Mouse (Mus musculus) intestine, postnatal 0 days (tissue): ENCODE measurements around the gene Hdac4. TPM values are rescaled to one million over a fixed set of nuclear protein-coding genes. Genes with fewer than 3 reads are reported as not detected.

Experiments
- ATAC-seq: fragments of 200-750 bp; cut with Nextera tagmentation; 2 replicates; pipeline ENCODE4 v1.8.0; 2017; ENCODE audit warnings: mild to moderate bottlenecking, moderate TSS enrichment, moderate library complexity
- H3K27ac ChIP-seq: fragments of 300-500 bp; sonication (generic); 2 replicates; pipeline ENCODE4 v1.5.1; 2014; ENCODE audit warnings: mild to moderate bottlenecking, low read depth, low read length, moderate library complexity
- H3K27me3 ChIP-seq: fragments of 300-500 bp; sonication (generic); replicated peaks from 2 replicates; pipeline ENCODE4 v1.6.1; 2014; ENCODE audit warnings: low read length, mixed read lengths; ENCODE audit not compliant: control insufficient read depth, insufficient read depth
- H3K36me3 ChIP-seq: fragments of 300-500 bp; sonication (generic); 2 replicates; pipeline ENCODE4 v1.6.1; 2014; ENCODE audit warnings: mild to moderate bottlenecking, moderate library complexity; ENCODE audit not compliant: control insufficient read depth, insufficient read depth
- H3K4me1 ChIP-seq: fragments of 300-500 bp; sonication (generic); replicated peaks from 2 replicates; pipeline ENCODE4 v1.6.1; 2014; ENCODE audit warnings: antibody characterized with exemption, low read length, mixed read lengths; ENCODE audit not compliant: control insufficient read depth, insufficient read depth
- H3K4me2 ChIP-seq: fragments of 300-500 bp; sonication (generic); replicated peaks from 2 replicates; pipeline ENCODE4 v1.6.1; 2014; ENCODE audit warnings: low read depth, mild to moderate bottlenecking, moderate library complexity
- H3K4me3 ChIP-seq: fragments of 300-500 bp; sonication (generic); 2 replicates; pipeline ENCODE4 v1.5.1; 2014; ENCODE audit warnings: low read depth, low read length
- H3K9ac ChIP-seq: fragments of 300-500 bp; sonication (generic); 2 replicates; pipeline ENCODE4 v1.6.1; 2014; ENCODE audit warnings: mild to moderate bottlenecking, low read depth, low read length
- H3K9me3 ChIP-seq: fragments of 300-500 bp; sonication (generic); 2 replicates; pipeline ENCODE4 v1.6.1; 2016; ENCODE audit warnings: mixed run types; ENCODE audit not compliant: control insufficient read depth
- CTCF ChIP-seq: sonication (generic); IDR thresholded peaks from 2 replicates; pipeline ENCODE4 v1.5.1; 2016; ENCODE audit warnings: low read depth, mild to moderate bottlenecking, control low read depth, antibody characterized with exemption, moderate library complexity
- WGBS: fragments of 180-500 bp; shearing (Covaris S2); extraction: QIAGEN DNeasy Blood & Tissue Kit; methylation state at CpG from one replicate; pipeline ENCODE4 v1.1.7; 2014; 5-methylcytosine and 5-hydroxymethylcytosine counted together
- polyA plus RNA-seq: library from polyadenylated mRNA; unstranded; fragments of >200 nt; fragmentation: Nextera tagmentation; extraction: Ambion mirVana; gene quantifications from 2 replicates; pipeline ENCODE4 v1.2.1, GENCODE M21; 2015

Gene Hdac4
- polyA plus RNA-seq, 1 experiment from 2014 or later = 6.7 TPM

DNA sequence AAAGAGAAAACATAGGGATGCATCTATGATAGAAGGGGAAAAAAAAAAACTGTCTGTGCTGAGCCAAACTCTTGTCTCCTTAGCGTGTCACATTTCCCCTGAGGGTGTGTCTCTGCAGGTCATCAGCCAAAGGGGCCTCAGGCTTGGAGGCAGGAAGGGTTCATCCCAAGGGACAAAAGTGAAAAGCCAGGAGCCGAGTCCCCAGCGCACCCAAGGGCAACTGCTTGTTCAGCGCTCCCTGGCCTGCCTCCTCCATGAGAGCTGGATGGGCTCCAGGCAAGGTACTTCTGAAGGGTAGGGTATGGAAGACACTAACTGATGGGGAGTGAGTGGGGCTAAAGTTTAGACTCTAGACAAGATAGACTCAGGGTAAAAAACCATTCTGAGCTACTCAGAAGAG, 273.8 kb downstream of the Hdac4 start:
- H3K4me3 ChIP-seq = no peak overlapping the region
- no peak for TF ChIP-seq CTCF
- no peak overlapping the region for H3K9ac ChIP-seq
- 80% methylated on average over 4 of the region's 4 CpGs for WGBS
- no peak overlapping the region for H3K27ac ChIP-seq
- no peaks in the 10 kb centered on the region for H3K27me3 ChIP-seq
- no peaks in the 10 kb centered on the region for H3K36me3 ChIP-seq
- no peaks in the 10 kb centered on the region for H3K4me1 ChIP-seq
- H3K4me2 ChIP-seq = no peak overlapping the region
- no peak for ATAC-seq
- H3K9me3 ChIP-seq = no peaks in the 10 kb centered on the region

DNA sequence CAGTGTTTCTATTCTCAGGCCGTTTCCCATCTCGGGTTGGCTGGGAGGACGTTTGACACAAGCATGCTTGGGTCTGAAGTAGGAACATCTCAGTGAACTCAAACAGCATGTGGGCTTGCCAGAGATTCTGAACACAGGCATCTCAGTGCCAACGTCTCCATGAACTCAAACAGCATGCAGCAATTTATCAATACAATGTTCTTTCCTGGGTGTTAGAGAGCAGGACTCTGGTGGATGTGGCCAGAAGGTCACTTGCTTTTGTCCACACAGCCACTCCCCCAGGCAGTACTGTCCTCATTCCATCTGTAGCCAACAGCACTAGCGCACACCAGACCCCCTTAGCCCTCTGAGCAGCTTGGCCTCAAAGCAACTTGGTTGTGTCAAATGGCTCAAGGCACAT, 274.2 kb downstream of the Hdac4 start:
- TF ChIP-seq CTCF = no peak

DNA sequence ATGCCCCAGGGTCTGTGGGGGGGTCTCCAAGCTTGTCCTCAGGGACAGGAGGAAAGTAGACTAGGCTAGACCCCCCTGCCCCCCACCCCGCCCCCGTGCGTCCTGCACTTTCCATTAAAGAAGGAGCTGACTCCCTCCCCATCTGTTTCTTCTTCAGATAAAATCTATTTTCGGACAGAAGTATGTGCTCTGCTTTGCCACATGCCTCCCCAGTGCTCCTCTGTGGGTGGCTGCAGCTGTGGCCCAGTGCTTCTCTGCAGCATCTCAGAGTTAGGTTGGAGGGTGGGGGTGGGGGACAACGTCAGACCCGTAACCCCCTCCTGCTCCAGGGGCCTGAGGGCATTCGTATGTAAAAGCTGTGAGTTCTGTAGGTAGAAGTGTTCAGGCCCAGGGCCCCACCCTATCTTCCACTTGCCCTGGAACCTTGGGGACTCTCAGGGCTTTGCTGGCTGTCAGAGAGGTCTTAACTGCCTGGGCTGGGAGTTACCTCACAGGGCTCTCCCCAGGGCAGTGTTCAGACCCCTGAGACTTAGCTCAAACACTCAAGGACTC, 275.4 kb downstream of the Hdac4 start:
- WGBS = 52% methylated on average over 7 of the region's 7 CpGs
- TF ChIP-seq CTCF = no peak
- ATAC-seq = no peak
- H3K9ac ChIP-seq = no peak overlapping the region
- H3K4me1 ChIP-seq = no peaks in the 10 kb centered on the region
- no peak overlapping the region for H3K4me3 ChIP-seq
- no peaks in the 10 kb centered on the region for H3K27me3 ChIP-seq
- no peak overlapping the region for H3K4me2 ChIP-seq
- H3K9me3 ChIP-seq = no peaks in the 10 kb centered on the region
- H3K36me3 ChIP-seq = no peaks in the 10 kb centered on the region
- H3K27ac ChIP-seq = no peak overlapping the region

More for the DNA sequence above, 274.2 kb downstream of the Hdac4 start:
- Histone ChIP-seq H3K4me2 (no peak overlapping the region), H3K27me3 (no peaks in the 10 kb centered on the region), H3K9me3 (no peaks in the 10 kb centered on the region), H3K4me1 (no peaks in the 10 kb centered on the region), H3K36me3 (no peaks in the 10 kb centered on the region), H3K9ac (no peak overlapping the region), H3K27ac (no peak overlapping the region), H3K4me3 (no peak overlapping the region)
- no peak for ATAC-seq
- WGBS = 58% methylated on average over 5 of the region's 5 CpGs

DNA sequence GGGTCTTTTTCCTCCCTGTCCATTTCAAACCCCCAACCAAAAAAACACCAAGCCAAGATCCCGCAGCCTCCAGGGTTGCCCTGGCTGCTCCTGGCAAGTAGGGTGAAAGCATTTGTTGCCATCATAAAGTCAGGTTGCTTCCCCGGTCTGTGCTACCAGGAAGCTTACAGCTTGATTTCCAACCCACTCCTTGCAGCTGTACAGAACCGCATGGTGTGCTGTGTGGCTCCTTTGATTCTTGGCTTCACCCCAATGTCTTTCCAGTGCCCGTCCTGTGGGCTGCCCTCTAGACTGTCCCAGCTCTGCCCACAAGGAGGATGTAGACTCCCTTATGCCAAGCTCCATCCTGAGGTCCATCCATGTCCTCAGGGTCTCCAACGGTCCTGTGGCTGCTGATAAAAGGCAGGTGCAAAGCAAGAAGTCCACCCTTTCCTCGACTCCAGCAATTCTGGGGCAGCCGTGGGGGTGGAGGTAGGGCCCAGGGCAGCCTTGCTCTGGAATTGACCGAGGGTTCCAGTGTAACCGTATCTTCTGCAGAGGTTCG, 277.2 kb downstream of the Hdac4 start:
- no peak overlapping the region for H3K4me2 ChIP-seq
- H3K36me3 ChIP-seq = no peaks in the 10 kb centered on the region
- TF ChIP-seq CTCF = no peak
- H3K9ac ChIP-seq = no peak overlapping the region
- no peak overlapping the region for H3K4me3 ChIP-seq
- H3K27me3 ChIP-seq = no peaks in the 10 kb centered on the region
- no peak overlapping the region for H3K27ac ChIP-seq
- no peaks in the 10 kb centered on the region for H3K4me1 ChIP-seq
- WGBS = 83% methylated on average over 10 of the region's 10 CpGs
- H3K9me3 ChIP-seq = no peaks in the 10 kb centered on the region
- ATAC-seq = no peak

DNA sequence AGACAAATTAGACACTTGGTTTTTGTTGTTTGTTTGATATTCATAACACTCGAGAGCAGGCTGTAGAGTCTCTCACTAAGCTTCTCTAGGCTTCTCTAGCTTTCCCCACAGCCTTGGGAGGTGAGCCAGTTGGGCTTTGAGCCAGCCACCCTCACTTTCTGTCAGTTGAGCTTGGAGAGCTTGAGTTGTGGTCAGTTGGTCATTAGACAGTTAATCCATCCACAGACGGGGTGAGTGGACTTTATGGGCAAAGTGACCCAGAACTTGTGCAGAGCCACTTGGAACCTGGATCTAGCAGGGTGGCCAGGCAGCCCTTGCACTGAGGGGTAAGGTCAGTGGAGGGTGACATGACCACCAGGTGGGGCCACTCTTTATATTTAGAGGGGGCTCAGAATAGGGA, 277.9 kb downstream of the Hdac4 start:
- no peak for TF ChIP-seq CTCF
- H3K4me3 ChIP-seq = no peak overlapping the region
- no peaks in the 10 kb centered on the region for H3K27me3 ChIP-seq
- no peaks in the 10 kb centered on the region for H3K4me1 ChIP-seq
- no peaks in the 10 kb centered on the region for H3K36me3 ChIP-seq
- H3K4me2 ChIP-seq = no peak overlapping the region
- 55% methylated on average over 2 of the region's 2 CpGs for WGBS
- no peak overlapping the region for H3K27ac ChIP-seq
- H3K9ac ChIP-seq = no peak overlapping the region
- no peaks in the 10 kb centered on the region for H3K9me3 ChIP-seq
- no peak for ATAC-seq

DNA sequence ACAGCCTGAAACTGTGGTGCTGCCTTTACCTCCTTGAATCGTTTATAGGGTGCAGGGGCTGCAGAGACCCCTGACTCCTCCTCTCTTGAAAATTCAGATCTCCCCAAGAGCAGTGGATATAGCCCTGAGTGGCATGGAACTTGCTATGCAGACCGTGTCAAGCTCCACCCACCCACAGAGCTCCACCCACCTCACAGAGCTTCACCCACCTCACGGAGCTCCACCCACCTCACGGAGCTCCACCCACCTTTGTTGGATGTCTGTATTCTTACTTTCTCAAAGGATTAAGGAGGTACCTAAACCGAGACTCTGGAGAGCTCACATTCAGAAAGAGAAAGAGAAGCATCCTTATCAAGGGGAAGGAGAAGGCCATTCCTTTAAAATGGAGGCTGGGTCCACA, 279.5 kb downstream of the Hdac4 start:
- H3K4me1 ChIP-seq = no peaks in the 10 kb centered on the region
- 83% methylated on average over 5 of the region's 5 CpGs for WGBS
- H3K36me3 ChIP-seq = no peaks in the 10 kb centered on the region
- no peak for TF ChIP-seq CTCF
- no peaks in the 10 kb centered on the region for H3K27me3 ChIP-seq
- no peaks in the 10 kb centered on the region for H3K9me3 ChIP-seq
- ATAC-seq = no peak
- no peak overlapping the region for H3K9ac ChIP-seq
- no peak overlapping the region for H3K4me3 ChIP-seq
- no peak overlapping the region for H3K27ac ChIP-seq
- H3K4me2 ChIP-seq = no peak overlapping the region

DNA sequence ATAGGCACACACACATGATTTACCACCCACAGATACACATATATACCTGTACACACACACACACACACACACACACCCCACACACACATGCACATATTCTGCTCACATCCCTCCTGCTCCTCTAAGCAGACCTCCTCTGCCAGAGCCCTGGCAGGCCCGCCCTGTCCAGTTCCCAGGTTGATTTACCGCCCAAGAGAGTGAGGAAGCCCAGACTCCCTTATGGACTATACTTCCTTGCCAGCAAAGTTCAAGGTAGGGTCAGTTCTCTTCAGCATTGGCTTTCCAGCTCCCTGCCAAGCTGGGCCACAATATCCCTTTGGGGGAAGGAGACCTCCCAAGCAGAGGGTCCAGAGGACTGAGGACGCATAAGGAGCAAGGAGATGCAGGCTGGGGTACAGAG, 280.9 kb downstream of the Hdac4 start:
- no peak overlapping the region for H3K27ac ChIP-seq
- H3K4me3 ChIP-seq = no peak overlapping the region
- H3K27me3 ChIP-seq = no peaks in the 10 kb centered on the region
- no peaks in the 10 kb centered on the region for H3K4me1 ChIP-seq
- WGBS = 37% methylated on average over 3 of the region's 3 CpGs
- TF ChIP-seq CTCF = no peak
- ATAC-seq = no peak
- no peaks in the 10 kb centered on the region for H3K36me3 ChIP-seq
- H3K4me2 ChIP-seq = no peak overlapping the region
- no peaks in the 10 kb centered on the region for H3K9me3 ChIP-seq
- no peak overlapping the region for H3K9ac ChIP-seq
